ENCODE assay signal across 8 mouse cellular contexts in the genomic region with DNA sequence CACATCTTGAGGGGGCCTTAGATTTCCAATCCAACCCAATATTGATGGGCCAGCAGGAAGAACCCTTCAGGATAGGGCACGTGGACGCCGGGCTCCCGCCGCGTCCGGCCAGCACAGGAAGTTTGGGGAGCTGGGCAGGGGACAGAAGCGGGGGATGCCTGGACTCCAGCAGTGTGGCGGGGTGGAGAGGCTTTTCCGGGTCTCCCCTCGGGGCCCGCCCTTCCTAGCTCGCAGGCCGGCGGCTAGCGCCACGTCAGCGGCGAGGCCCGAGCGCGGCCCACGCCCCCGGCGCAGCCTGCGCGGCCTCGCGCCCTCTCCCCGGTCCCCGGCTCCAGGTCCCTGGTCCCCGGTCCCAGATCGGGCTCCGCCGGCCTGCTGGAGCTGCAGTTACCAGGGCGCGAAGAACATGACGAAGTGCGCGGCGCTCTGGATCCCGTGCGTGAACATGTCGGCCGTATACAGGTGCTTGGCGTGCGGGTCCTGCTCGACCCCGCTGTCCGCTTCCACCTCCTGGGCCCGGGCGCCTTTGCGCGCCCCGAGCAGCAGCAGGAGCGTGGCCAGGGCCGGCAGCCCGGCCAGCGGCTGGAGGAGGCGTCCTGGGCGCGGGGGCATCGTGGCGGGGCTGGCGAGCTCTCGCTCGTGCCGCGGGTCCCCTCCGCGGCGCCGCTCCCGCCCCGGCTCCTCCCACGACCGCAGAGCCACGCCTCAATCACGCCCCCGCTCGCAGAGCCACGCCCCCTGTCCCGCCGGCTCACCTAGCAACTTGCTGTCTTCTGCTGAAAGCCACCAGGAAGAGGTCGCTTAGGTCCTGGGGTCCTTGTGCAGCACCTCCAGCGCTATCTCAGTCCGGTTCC. TPM values are rescaled to one million over a fixed set of nuclear protein-coding genes. Genes with fewer than 3 reads are reported as not detected.
DNase-seq lines count a peak whose midpoint lies in the region; ATAC-seq lines count a peak whose summit lies in the region.

No protein-coding gene starts in this region.

- H3K4me3 ChIP-seq in megakaryocyte, embryonic 14.5 days (replicated peaks) = peak overlapping the region; percentile 98

- H3K36me3 ChIP-seq in megakaryocyte, embryonic 14.5 days (replicated peaks; ENCODE audit: low read length) = peaks cover 20% of the 10 kb centered on the region

- ATAC-seq in common myeloid progenitor, adult 5-6 weeks (replicated peaks; ENCODE audit: low read depth, poor library complexity, severe bottlenecking) = peak; percentile 76

- H3K27me3 ChIP-seq in megakaryocyte, embryonic 14.5 days (replicated peaks) = peaks cover 31% of the 10 kb centered on the region

- peaks cover 41% of the 10 kb centered on the region for H3K4me1 ChIP-seq in megakaryocyte, embryonic 14.5 days

- peak; percentile 91 for DNase-seq in ZHBTc4 (ENCODE audit: low read depth, low spot score)
- peak; percentile 77 to 79 for DNase-seq in gastrocnemius, adult 8-10 months (ENCODE audit: low spot score in 2 of 2)
- peak; percentile 26 for DNase-seq in hindlimb bud, embryonic 11.5 days (ENCODE audit: extremely low spot score, low read depth, low spot score)
- DNase-seq in left cerebral cortex, adult 8-10 months (ENCODE audit: low spot score in 2 of 2) = peak; percentile 51 to 71
- peak; percentile 83 to 84 for DNase-seq in right cerebral cortex, adult 2 months (ENCODE audit: low spot score in 2 of 2)
- DNase-seq in urinary bladder, postnatal 10 days (ENCODE audit: low spot score) = peak; percentile 54

- H3K9me3 ChIP-seq in megakaryocyte, embryonic 14.5 days = no peaks in the 10 kb centered on the region

RNA-seq across cellular contexts. Expression of a gene that starts 0.6 kb away (rescaled TPM):
- 47.0 and 57.4 TPM in 2 replicates for total RNA-seq in common myeloid progenitor, adult 5-6 weeks (2017)
- total RNA-seq in gastrocnemius, adult 8-10 months (2022) = 10 to 100 TPM; 25.2 to 36.1 (median 28.2) TPM
- 10 to 100 TPM; 54.9 to 60.8 (median 58.6) TPM for total RNA-seq in left cerebral cortex, adult 8-10 months (2022)
- polyA plus RNA-seq in megakaryocyte, embryonic 14.5 days (2012; ENCODE audit: insufficient read depth, low replicate concordance) = 29.2 and 83.2 TPM in 2 replicates

Comparison
In these comparisons a context has a peak if more than half of its experiments do, and no peak if none do; other contexts are left out.
1. Peak in every context shown above with its lines: DNase-seq, ATAC-seq and H3K4me3 ChIP-seq.
2. DNase-seq: peak in every context shown above with its lines; median percentile 91 in ZHBTc4; 84 in right cerebral cortex, adult 2 months; 78 in gastrocnemius, adult 8-10 months; 61 in left cerebral cortex, adult 8-10 months; 54 in urinary bladder, postnatal 10 days; 26 in hindlimb bud, embryonic 11.5 days.